Comparison of ENCODE assay signal across 8 mouse cellular contexts in genomic region chr13:95324626-95325079, GRCm38 (mm10). TPM values are rescaled to one million over a fixed set of nuclear protein-coding genes. Genes with fewer than 3 reads are reported as not detected.
A peak's percentile ranks its signal among the peaks of the same experiment; 100 is the strongest.
DNase-seq lines count a peak whose midpoint lies in the region; ATAC-seq and TF ChIP-seq lines count a peak whose summit lies in the region.

No protein-coding gene starts in this region.

- H3K4me3 ChIP-seq in gastrocnemius, adult 2 months, result peak overlapping the region; percentile 96
- peak overlapping the region; percentile 79 for H3K4me3 ChIP-seq in liver, embryonic 11.5 days (ENCODE audit: low read depth, low read length)
- H3K4me3 ChIP-seq in small intestine, adult 2 months (ENCODE audit: low read depth, low read length), result peak overlapping the region; percentile 89

- peak overlapping the region; percentile 91 for H3K27ac ChIP-seq in gastrocnemius, adult 2 months
- peak overlapping the region; percentile 94 for H3K27ac ChIP-seq in liver, embryonic 11.5 days (ENCODE audit: low read depth, low read length)
- H3K27ac ChIP-seq in small intestine, adult 2 months (ENCODE audit: insufficient read depth, low read depth, low read length), result peak overlapping the region; percentile 51

- no peaks in the 10 kb centered on the region for H3K27me3 ChIP-seq in liver, embryonic 11.5 days (replicated peaks; ENCODE audit: control insufficient read depth, insufficient read depth, low read length)
- no peaks in the 10 kb centered on the region for H3K27me3 ChIP-seq in small intestine, adult 2 months (ENCODE audit: control insufficient read depth, insufficient read depth, low read length)

- peak; percentile 9 for ATAC-seq in granulocyte monocyte progenitor cell, adult 5-6 weeks (replicated peaks; ENCODE audit: poor library complexity, severe bottlenecking)
- ATAC-seq in liver, embryonic 11.5 days (replicated peaks; ENCODE audit: low FRiP score), result peak; percentile 19; the same call in 1 of the 2 replicates

- no peak for TF ChIP-seq POLR2A in small intestine, adult 2 months (IDR thresholded peaks at IDR 0.05; ENCODE audit: low read depth, low read length)

- under 1% methylated on average over 22 of the region's 22 CpGs for WGBS in liver, embryonic 11.5 days
- WGBS in small intestine, adult 2 months, result under 1% methylated on average over 22 of the region's 22 CpGs

- peak overlapping the region; percentile 88 for H3K4me2 ChIP-seq in liver, embryonic 11.5 days

- DNase-seq in gastrocnemius, adult 2 months, result peak; percentile 29
- no peak for DNase-seq in gastrocnemius, adult 8-10 months (ENCODE audit: low spot score in 2 of 2)
- peak; percentile 14 to 24 for DNase-seq in spleen, postnatal 10 days (ENCODE audit: low spot score in 2 of 2)
- DNase-seq in spleen, adult 12 weeks (ENCODE audit: low spot score), result no peak
- no peak for DNase-seq in liver, embryonic 11.5 days (ENCODE audit: low spot score)
- no peak for DNase-seq in spleen, postnatal 4 days (ENCODE audit: low spot score in 2 of 2)

- intact Hi-C loops in gastrocnemius, adult 2 months (cut with DNase I), result no loop called here

- no peaks in the 10 kb centered on the region for H3K9me3 ChIP-seq in liver, embryonic 11.5 days (ENCODE audit: control insufficient read depth, low read length)

- no peaks in the 10 kb centered on the region for H3K36me3 ChIP-seq in liver, embryonic 11.5 days (ENCODE audit: control insufficient read depth, insufficient read depth, low read length)
- H3K36me3 ChIP-seq in small intestine, adult 2 months (ENCODE audit: control insufficient read depth, insufficient read depth, low read length), result no peaks in the 10 kb centered on the region

- peak overlapping the region; percentile 93 for H3K9ac ChIP-seq in liver, embryonic 11.5 days (ENCODE audit: low read depth, low read length)

- TF ChIP-seq CTCF in gastrocnemius, adult 2 months (IDR thresholded peaks at IDR 0.05), result no peak
- TF ChIP-seq CTCF in small intestine, adult 2 months (IDR thresholded peaks at IDR 0.05; ENCODE audit: extremely low read depth, insufficient read length, insufficient replicate concordance, low read depth, low read length), result no peak

- H3K4me1 ChIP-seq in liver, embryonic 11.5 days (replicated peaks; ENCODE audit: control insufficient read depth, insufficient read depth, low read length), result peaks cover 7% of the 10 kb centered on the region
- peaks cover 9% of the 10 kb centered on the region for H3K4me1 ChIP-seq in small intestine, adult 2 months (ENCODE audit: control insufficient read depth, insufficient read depth, insufficient read length, low read length)

RNA-seq across cellular contexts. Expression of gene Zbed3, which starts 1.2 kb away (rescaled TPM):
- total RNA-seq in gastrocnemius, adult 2 months (2021), result 1 to 10 TPM; 4.2 to 8.2 TPM
- 1 to 10 TPM; 3.2 to 5.3 (median 4.2) TPM for total RNA-seq in gastrocnemius, adult 8-10 months (2022)
- 32.4 and 32.9 TPM in 2 replicates for total RNA-seq in granulocyte monocyte progenitor cell, adult 5-6 weeks (2014; fragmentation: Nextera tagmentation)
- 4.6 and 5.0 TPM in 2 replicates for total RNA-seq in granulocyte monocyte progenitor cell, adult 5-6 weeks (2017)
- polyA plus RNA-seq in liver, embryonic 11.5 days (2014; fragmentation: Nextera tagmentation; extraction: Ambion mirVana), result 30.9 and 32.1 TPM in 2 replicates
- 9.6 and 17.3 TPM in 2 replicates for polyA plus RNA-seq in small intestine, adult 2 months (2012; rRNA removed)

RNA-seq across cellular contexts. Expression of gene Aggf1, which starts 50.5 kb away (rescaled TPM):
- total RNA-seq in gastrocnemius, adult 2 months (2021), result 10 to 100 TPM; 16.5 to 19.7 TPM
- 10 to 100 TPM; 15.6 to 19.1 (median 17.5) TPM for total RNA-seq in gastrocnemius, adult 8-10 months (2022)
- total RNA-seq in granulocyte monocyte progenitor cell, adult 5-6 weeks (2014; fragmentation: Nextera tagmentation), result 28.1 and 37.4 TPM in 2 replicates
- total RNA-seq in granulocyte monocyte progenitor cell, adult 5-6 weeks (2017), result 41.3 and 52.6 TPM in 2 replicates
- polyA plus RNA-seq in liver, embryonic 11.5 days (2014; fragmentation: Nextera tagmentation; extraction: Ambion mirVana), result 42.1 and 43.4 TPM in 2 replicates
- polyA plus RNA-seq in small intestine, adult 2 months (2012; rRNA removed), result 8.7 and 15.6 TPM in 2 replicates

Comparison
In these comparisons a context has a peak if more than half of its experiments do, and no peak if none do; other contexts are left out.
1. DNase-seq: peak in gastrocnemius, adult 2 months (single experiment) and spleen, postnatal 10 days (2 of 2); none in gastrocnemius, adult 8-10 months (0 of 2), spleen, adult 12 weeks (single experiment), liver, embryonic 11.5 days (single experiment) and spleen, postnatal 4 days (0 of 2).
2. Peak in every context shown above with its lines, with median percentiles within 50 percentile points of each other: H3K27ac ChIP-seq and H3K4me3 ChIP-seq.